Mouse (Mus musculus) lung, postnatal 0 days (tissue): ENCODE results near the gene Hepacam. TPM values are rescaled to one million over a fixed set of nuclear protein-coding genes. Genes with fewer than 3 reads are reported as not detected.

Experiments
- ATAC-seq: fragments of 200-750 bp; cut with Nextera tagmentation; 2 replicates; pipeline ENCODE4 v1.8.0; 2017; ENCODE audit warnings: moderate library complexity
- DNase-seq: peaks from one replicate; pipeline ENCODE4 v3.0.0-alpha.2; 2016; ENCODE audit warnings: low spot score
- H3K27ac ChIP-seq: fragments of 300-500 bp; sonication (generic); 2 replicates; pipeline ENCODE4 v1.5.1; 2014; ENCODE audit warnings: antibody characterized with exemption, mild to moderate bottlenecking, low read length, mixed read lengths
- H3K27me3 ChIP-seq: fragments of 300-500 bp; sonication (generic); replicated peaks from 2 replicates; pipeline ENCODE4 v1.6.1; 2014; ENCODE audit warnings: low read length, mixed read lengths; ENCODE audit not compliant: insufficient read depth
- H3K36me3 ChIP-seq: fragments of 300-500 bp; sonication (generic); 2 replicates; pipeline ENCODE4 v1.6.1; 2014; ENCODE audit warnings: low read length, mixed read lengths; ENCODE audit not compliant: insufficient read depth
- H3K4me1 ChIP-seq: fragments of 300-500 bp; sonication (generic); 2 replicates; pipeline ENCODE4 v1.6.1; 2014; ENCODE audit warnings: antibody characterized with exemption, low read depth, low read length, mixed read lengths; ENCODE audit not compliant: insufficient read depth
- H3K4me2 ChIP-seq: fragments of 300-500 bp; sonication (generic); replicated peaks from 2 replicates; pipeline ENCODE4 v1.6.1; 2014; ENCODE audit warnings: low read depth, mild to moderate bottlenecking, low read length, moderate library complexity, mixed read lengths
- H3K4me3 ChIP-seq: fragments of 300-500 bp; sonication (generic); 2 replicates; pipeline ENCODE4 v1.5.1; 2014; ENCODE audit warnings: low read depth, low read length
- H3K9ac ChIP-seq: fragments of 300-500 bp; sonication (generic); replicated peaks from 2 replicates; pipeline ENCODE4 v1.6.1; 2014; ENCODE audit warnings: low read depth, mild to moderate bottlenecking
- H3K9me3 ChIP-seq: fragments of 300-500 bp; sonication (generic); 2 replicates; pipeline ENCODE4 v1.6.1; 2016; ENCODE audit warnings: low read length, mixed read lengths
- CTCF ChIP-seq: IDR thresholded peaks from 2 replicates; pipeline ENCODE4 v1.5.1; 2016; ENCODE audit warnings: antibody characterized with exemption, mild to moderate bottlenecking
- EP300 ChIP-seq: IDR thresholded peaks from 2 replicates; pipeline ENCODE4 v1.6.1; 2016; ENCODE audit warnings: antibody characterized with exemption, mild to moderate bottlenecking, control low read depth
- WGBS: fragments of 180-500 bp; shearing (Covaris S2); extraction: QIAGEN DNeasy Blood & Tissue Kit; methylation state at CpG from one replicate; pipeline ENCODE4 v1.1.7; 2014; 5-methylcytosine and 5-hydroxymethylcytosine counted together
- polyA plus RNA-seq: library from polyadenylated mRNA; unstranded; fragments of >200 nt; fragmentation: Nextera tagmentation; extraction: Ambion mirVana; gene quantifications from 2 replicates; pipeline ENCODE4 v1.2.1, GENCODE M21; 2015

Hepacam gene
- polyA plus RNA-seq, 1 experiment from 2014 or later, result 1.2 TPM

DNA sequence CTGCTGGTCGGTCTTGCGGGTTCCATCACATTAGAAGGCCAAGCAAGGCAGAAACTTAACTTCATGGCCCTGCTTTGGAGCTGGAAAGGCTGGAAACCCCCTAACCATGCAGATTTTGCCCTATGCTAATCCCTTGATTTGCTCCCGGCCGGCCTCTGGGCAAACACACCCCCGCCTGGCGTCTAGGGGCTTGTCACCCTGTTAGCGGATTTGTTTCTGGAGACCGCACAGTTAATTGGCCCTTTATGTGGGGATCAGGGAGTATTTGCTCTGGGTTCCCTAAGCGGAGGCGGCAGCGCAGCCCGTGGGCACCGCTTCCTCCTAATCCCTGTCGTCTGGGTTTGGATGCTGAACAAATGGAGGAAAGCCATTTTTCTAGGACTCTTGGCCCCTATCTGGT lies 67.8 kb downstream of the Hepacam start:
- H3K27me3 ChIP-seq, result peaks cover 56% of the 10 kb centered on the region
- H3K4me3 ChIP-seq, result no peak overlapping the region
- H3K27ac ChIP-seq, result no peak overlapping the region
- 10% methylated on average over 14 of the region's 14 CpGs for WGBS
- H3K4me1 ChIP-seq, result peaks cover 3% of the 10 kb centered on the region; the same call in 1 of the 2 replicates
- H3K9ac ChIP-seq, result no peak overlapping the region
- DNase-seq (no peak), ATAC-seq (no peak)
- H3K9me3 ChIP-seq, result no peaks in the 10 kb centered on the region
- no peak overlapping the region for H3K4me2 ChIP-seq
- TF ChIP-seq EP300, result no peak
- H3K36me3 ChIP-seq, result no peaks in the 10 kb centered on the region

DNA sequence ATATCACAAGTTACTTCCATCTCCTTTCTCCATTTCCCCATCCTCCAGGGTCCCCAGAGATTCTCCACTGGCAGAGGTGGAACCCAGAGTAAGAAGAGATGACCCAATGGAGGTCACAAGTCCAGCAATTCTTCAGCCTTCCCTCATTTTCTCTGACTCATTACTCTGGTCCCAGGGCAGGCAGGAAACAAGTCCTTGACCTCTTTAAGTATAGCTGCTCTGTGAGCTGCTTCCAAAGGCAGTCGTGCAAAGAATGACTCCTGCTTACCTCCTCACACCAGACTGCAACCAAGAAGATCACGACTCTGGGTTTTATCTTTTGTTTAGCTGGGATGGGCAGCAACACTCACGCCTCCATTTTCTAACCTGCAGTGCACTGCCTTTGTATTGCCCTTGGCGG lies 68.5 kb downstream of the Hepacam start:
- H3K4me3 ChIP-seq, result no peak overlapping the region
- H3K9ac ChIP-seq, result no peak overlapping the region
- peaks cover 54% of the 10 kb centered on the region for H3K27me3 ChIP-seq
- H3K4me2 ChIP-seq, result no peak overlapping the region
- DNase-seq (no peak), ATAC-seq (no peak)
- H3K9me3 ChIP-seq, result no peaks in the 10 kb centered on the region
- H3K27ac ChIP-seq, result no peak overlapping the region
- no peaks in the 10 kb centered on the region for H3K36me3 ChIP-seq
- peaks cover 3% of the 10 kb centered on the region; the same call in 1 of the 2 replicates for H3K4me1 ChIP-seq
- no peak for TF ChIP-seq CTCF
- TF ChIP-seq EP300, result no peak
- WGBS, result 14% methylated on average over 4 of the region's 4 CpGs

Other genes with a start within 250 kb of the Hepacam start
- gene Pknox2, start 219.9 kb upstream of the Hepacam start, polyA plus RNA-seq, result 11.1 and 11.7 TPM in 2 replicates
- gene Tmem218, start 159.1 kb upstream of the Hepacam start, polyA plus RNA-seq, result 10.0 and 11.9 TPM in 2 replicates
- gene Slc37a2, start 111.6 kb upstream of the Hepacam start, polyA plus RNA-seq, result 1.2 and 1.4 TPM in 2 replicates
- gene Ccdc15, start 18.9 kb upstream of the Hepacam start, polyA plus RNA-seq, result 4.5 and 5.8 TPM in 2 replicates
- 18.9 and 21.6 TPM in 2 replicates for gene Robo4, start 34.5 kb downstream of the Hepacam start, polyA plus RNA-seq
- 0.08 and 0.14 TPM in 2 replicates for gene Robo3, start 65.9 kb downstream of the Hepacam start, polyA plus RNA-seq
- gene Msantd2, start 122.0 kb downstream of the Hepacam start, polyA plus RNA-seq, result 12.1 and 12.2 TPM in 2 replicates
- gene Esam, start 160.7 kb downstream of the Hepacam start, polyA plus RNA-seq, result 256 and 260 TPM in 2 replicates
- 85.6 and 94.9 TPM in 2 replicates for gene Vsig2, start 171.9 kb downstream of the Hepacam start, polyA plus RNA-seq
- 4.0 and 4.2 TPM in 2 replicates for gene Nrgn, start 185.6 kb downstream of the Hepacam start, polyA plus RNA-seq
- 7.7 and 9.9 TPM in 2 replicates for gene Siae, start 188.3 kb downstream of the Hepacam start, polyA plus RNA-seq
- gene Spa17, start 246.4 kb downstream of the Hepacam start, polyA plus RNA-seq, result 19.2 and 21.6 TPM in 2 replicates